Mouse (Mus musculus) layer of hippocampus, adult 18-20 months (tissue): ENCODE results near the gene Exoc6. TPM values are rescaled to one million over a fixed set of nuclear protein-coding genes. Genes with fewer than 3 reads are reported as not detected.
A peak's percentile ranks its signal among the peaks of the same experiment; 100 is the strongest.
"Not testable (repeated sequence)": the region's sequence is repeated elsewhere in the genome, so short reads cannot be mapped to it uniquely, and the experiment has no call there.

ENCODE experiments used
- DNase-seq, 2 experiments: peaks; one replicate each; pipeline ENCODE4 v3.0.0; 2022; ENCODE audit warnings: low spot score in 2 of 2
- total RNA-seq, 2 experiments: library from RNA; stranded (reverse); gene quantifications; 2 replicates each; pipeline ENCODE4 v1.2.3; 2021

Exoc6 gene
- total RNA-seq, 2 experiments from 2014 or later: 50.2 to 51.3 TPM

GRCm38 (mm10) chr19:37536426-37536825, 13.8 kb upstream of the Exoc6 start:
- no peak for DNase-seq

GRCm38 (mm10) chr19:37537717-37538116, 12.5 kb upstream of the Exoc6 start:
- no peak for DNase-seq

DNA sequence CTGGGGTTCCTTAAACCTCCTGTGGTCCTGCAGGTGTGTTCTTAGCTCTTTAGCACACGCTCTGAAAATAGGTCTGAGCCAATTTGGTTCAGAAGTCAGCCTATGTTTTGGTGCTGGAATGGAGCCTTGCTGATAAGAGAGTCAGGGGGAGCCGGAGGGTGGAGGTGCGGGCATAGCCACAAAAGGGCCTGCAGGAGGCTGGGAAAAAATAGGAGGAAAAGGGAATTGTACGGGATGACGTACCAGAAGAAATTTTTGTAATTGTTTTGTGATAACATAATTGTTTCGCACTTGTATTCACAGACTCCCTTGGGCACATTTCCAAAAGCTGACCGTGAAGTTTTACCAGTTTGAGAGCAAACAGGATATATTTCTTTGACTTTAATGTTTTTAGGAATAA, 10.0 kb upstream of the Exoc6 start:
- DNase-seq: no peak

DNA sequence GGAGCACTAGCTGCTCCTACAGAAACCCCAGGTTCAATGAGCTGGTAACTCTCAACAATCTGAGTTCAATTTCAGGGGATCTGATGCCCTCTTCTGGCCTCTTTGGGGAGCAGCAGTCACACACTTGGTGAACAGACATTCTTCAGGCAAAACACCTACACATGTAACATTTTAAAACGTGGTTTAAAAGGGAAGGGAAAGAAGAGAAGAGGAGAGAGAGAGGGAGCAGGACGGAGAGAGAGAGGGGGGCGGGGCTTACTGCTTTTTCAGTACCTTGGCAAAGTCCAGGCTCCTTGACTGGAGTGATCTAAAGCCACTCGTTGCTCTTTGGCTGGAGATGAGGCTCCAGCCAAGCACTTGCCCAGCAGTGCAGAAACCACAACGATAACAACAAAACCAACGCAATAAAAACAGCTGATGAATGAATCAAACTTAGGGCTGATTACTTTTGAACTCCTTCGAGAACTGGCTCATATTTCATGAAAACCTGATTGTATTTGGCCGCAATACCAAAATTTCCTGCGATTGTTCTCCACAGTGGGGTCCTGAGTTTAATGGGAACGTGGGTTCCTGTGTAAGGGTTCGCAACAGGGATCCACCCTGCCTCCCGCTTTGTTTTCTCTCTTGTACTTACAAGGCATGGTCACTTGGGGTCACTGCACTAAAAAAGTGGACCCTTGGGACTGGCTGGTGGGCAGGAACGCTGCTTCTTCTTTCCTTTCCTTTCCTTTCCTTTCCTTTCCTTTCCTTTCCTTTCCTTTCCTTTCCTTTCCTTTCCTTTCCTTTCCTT, 6.5 kb upstream of the Exoc6 start:
- DNase-seq: no peak

DNA sequence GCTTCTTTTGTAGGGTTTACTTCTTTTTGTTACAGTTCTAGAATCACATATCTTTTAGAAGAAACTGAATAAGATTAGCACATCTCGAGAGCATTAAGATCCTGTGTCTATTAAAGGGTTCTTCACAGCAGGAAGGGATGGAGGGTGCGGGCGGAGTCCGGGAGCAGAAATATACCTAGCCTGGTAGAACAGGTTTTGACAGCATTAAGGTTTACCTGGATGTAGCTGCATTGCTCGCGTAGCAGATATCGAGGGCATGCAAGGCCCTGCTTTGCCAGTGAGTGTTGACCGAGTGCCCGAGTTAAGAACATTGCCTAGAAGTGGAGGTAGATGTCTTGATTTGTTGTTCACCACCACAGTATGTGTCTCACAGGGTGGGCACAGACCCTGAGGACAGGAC, 5.7 kb upstream of the Exoc6 start:
- no peak for DNase-seq

- no peak for DNase-seq
These were observed 5.0 kb upstream of the Exoc6 start for GRCm38 (mm10) chr19:37545231-37545630.

DNA sequence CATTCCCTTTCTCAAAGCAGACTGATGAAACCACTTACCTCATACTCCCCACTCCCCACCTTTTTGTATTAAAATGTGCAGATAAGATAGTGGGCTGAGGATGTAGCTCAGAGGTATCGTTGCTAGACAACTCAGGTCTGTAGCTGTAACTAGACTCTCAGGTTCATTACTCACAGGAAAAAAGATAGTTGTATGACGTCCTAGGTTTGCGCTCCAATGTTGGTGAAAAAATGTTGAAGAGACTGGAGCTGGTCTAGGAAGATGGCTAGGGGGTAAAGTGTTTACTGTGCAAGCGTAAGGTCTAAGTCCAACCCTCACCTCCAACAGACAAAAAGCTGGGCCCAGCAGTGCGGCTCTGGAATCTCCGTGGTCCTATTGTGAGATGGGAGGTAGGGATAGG, 4.5 kb upstream of the Exoc6 start:
- DNase-seq: no peak

DNA sequence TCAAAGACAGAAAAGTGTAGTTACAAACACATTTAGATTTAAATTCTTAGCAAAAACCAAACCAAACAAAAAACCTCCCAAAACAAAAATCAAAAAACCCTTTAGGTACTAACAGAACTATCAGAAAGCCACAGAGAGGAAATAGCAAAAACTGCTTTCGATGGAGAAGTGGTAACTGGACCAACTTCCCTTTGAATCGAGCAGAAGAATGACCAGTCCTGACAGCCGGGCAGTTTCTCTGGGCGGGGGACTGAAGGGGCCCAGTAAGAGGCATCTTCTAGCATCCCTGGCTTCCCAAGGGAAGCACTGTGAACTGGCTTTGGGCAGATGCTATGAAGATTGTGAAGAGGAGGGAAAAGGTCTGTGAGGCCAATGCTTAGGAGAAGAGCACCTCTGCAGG, 3.4 kb upstream of the Exoc6 start:
- DNase-seq: no peak

DNA sequence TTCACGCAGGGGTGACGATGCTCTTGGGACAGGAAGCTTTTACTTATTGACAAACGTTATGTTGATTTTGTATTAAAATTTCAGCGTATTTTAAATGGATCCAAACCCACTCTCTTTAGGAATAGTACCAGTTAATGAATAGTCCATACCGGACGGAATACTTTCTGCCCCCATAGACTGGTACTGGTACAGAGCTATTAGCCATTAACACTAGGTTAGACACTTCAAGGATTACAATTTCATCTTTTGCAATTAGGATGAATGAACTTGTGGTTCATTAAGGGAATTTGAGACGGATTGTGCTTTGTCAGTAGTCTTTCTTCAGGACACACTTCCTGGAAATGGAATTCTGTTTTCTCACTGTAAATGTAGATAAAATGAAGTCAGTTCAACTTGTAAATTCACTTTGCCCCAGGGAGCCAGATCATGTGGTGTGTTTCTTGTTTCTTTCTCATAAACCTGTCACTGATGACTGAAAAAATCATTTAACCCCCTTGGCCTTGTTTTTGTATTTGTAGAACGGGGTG, 885 bp downstream of the Exoc6 start:
- DNase-seq: no peak

GRCm38 (mm10) chr19:37553376-37554265, 3.4 kb downstream of the Exoc6 start:
- DNase-seq: no peak

GRCm38 (mm10) chr19:37554266-37554650, 4.0 kb downstream of the Exoc6 start:
- DNase-seq: not testable (repeated sequence)

DNA sequence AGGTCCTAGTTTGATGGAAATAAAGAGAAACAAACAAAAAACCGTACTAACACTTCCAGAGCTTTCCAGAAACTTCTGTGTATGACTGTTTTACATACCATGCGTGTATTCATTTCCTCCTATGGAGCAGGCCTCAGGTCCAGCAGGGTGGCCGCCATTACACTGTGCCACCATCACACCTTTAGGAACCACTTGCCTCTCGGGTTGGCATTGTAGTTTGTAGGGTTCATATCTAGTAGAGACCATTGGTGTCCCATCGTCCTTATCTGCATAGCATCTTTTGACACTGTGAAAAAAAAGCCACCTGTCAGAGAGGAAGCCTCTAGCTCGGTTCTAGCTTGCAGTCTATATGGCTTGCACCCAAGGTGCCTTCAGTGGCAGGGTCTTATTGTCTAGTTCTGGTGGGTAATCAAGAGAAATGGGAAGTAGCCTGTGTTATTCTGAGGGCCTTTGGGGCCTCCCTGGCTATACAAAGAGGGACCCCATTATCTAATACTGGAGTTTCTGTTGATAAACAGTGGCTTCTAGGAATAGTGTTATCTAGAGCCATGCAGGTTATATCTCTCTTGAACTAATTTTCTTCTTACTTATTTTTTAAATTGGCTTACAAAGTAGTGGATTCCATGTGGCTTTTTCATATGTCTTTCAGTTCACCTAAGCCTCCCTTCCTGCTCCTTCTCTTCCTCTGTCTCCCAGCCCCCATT, 5.8 kb downstream of the Exoc6 start:
- DNase-seq: no peak

DNA sequence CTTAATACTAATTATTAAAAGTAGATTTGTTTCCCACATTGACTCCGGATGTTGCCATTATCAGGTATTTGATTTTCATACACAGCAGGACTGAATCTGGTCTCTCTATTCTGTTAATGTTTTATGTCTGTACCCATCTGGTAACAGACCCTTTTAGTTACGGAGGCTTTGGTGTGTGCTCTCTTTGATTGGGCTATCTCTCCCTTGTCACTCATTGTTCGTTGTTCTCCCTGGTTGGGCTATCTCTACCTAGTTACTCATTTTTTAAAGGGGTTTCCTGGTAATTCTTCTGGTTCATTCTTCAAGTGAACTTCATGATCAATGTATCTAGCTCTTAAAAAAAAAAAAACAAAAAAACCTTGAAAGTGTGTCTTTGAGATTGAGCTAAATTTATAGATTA, 7.7 kb downstream of the Exoc6 start:
- no peak for DNase-seq

DNA sequence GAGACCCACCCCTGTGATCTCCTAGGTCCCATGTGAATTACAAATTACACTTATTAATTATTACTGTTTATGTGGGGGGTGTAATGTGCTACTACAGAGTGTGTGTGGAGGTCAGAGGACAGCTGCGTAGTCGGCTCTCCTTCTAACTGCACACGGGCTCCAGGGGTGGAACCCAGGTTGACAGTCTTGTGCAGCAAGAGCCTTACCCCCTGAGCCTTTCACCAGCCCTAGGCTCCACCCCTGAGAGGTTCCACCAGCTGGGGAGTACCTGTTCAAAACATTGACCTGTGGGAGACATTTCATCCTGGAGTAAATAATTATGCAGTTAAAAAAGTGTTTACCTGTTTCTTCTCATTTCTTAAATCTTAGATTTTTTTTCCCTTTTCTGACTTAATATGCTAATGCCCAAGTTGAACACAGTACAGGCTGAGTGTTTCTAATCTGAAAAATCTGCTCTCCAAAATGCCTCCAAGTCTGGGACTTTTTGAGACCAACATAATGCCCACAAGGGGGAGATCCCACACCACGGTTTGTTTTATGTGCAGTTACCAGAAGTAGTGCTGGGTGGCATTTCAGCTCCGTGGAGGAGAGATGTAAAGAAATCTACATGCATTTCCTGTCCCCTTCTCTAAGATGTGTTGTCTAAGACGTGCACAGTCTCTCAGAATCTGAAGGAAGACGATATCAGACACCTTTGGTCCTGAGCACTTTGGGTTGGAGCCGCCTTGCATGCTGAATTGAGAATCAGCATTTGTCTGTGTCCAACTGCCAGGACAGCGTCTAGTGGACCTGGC, 9.3 kb downstream of the Exoc6 start:
- DNase-seq: no peak

DNA sequence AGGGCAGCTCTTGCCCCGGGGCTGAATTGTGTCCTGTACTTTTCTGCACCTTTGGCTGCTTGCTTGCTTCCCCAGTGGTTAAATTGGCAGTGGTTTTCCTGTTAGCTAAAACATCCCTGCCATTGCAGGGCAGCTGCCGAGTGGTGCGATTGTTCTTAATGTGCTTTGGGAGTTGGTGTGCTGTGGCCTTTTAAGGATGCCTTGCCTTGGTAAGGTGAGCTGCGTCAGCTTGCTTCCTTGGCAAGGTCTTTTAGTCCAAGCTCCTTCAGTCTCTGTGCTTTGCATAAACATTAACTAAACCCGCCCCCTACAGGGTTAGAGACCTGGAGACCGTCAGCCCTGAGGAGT, 9.8 kb downstream of the Exoc6 start:
- no peak for DNase-seq

DNA sequence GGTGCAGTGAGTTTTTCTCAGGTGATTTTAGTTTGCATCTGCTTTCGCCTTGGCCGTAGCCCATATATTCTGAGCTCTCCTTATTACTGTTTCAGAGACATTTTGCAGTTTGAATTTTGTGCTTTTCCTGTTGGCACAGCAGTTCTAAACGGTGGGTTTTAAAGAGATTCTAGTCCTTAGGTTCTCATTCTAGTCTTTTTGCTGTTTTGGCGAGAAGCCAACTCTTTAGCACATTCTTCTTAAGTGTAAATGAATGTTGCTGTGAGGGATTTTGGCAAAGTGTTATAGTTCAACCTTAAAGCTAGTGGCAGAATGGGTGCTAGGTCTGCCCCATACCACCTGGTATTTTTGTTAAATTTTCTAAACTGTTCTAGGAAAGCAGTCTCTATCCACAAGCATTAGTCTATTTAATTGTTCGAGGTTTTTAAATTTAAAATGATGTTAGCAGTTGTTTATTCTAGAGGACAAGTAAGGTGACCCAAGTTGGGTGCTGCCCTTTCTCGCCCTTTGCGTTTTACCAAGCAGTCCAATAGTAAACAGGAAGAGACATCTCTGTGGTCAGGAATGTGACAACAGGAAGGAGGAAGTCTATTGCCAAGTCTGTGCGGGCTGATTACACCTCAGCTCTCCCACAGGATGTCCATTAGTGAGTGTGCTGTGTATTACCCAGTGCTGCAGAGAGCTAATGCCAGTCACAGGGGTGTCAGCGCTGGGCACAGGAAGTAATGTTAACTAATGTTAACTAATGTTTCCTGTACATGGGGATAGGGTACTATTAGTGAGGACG, 11.1 kb downstream of the Exoc6 start:
- DNase-seq: no peak

- DNase-seq: peak in 1 of 2 experiments; percentile 75
These were observed 13.5 kb downstream of the Exoc6 start for GRCm38 (mm10) chr19:37563763-37564162.

- no peak for DNase-seq
These were observed 15.6 kb downstream of the Exoc6 start for GRCm38 (mm10) chr19:37565806-37566205.

DNA sequence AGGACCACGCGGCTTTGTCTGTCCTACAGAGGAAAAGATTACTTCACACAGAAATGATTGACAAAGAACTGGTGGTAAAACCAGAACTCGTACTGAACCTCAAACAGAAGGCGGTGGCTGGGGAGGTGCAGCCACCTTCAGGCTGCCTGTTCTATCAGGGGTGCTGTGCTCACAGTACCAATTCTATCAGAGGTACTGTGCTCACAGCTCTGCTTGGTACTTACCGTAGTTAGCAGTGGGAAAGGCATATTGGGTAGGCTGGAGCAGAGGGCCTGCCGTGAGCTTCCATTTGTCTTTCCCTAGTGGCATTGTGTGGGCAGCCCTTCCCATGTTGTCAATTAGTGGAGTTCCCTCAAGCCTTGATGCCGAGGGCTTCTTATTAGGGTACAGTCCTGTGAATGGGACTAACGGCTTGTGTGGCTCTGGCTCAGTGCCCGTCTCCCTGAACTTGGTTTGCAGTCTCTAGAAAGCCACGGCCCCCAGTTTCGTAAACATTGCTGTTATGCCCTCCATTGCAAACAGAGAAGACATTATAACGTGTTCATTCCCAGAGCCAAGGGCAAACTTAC, 19.1 kb downstream of the Exoc6 start:
- DNase-seq: no peak
